Mouse (Mus musculus) lung, embryonic 16.5 days (tissue): ENCODE results near the gene Fstl1. TPM values are rescaled to one million over a fixed set of nuclear protein-coding genes. Genes with fewer than 3 reads are reported as not detected.

Experiments used
- ATAC-seq: fragments of 200-750 bp; cut with Nextera tagmentation; 2 replicates; pipeline ENCODE4 v1.8.0; 2017; ENCODE audit warnings: low read depth, mild to moderate bottlenecking, moderate library complexity
- H3K27ac ChIP-seq: fragments of 300-500 bp; sonication (generic); 2 replicates; pipeline ENCODE4 v1.5.1; 2014; ENCODE audit warnings: mild to moderate bottlenecking, control low read depth, low read length
- H3K27me3 ChIP-seq: fragments of 300-500 bp; sonication (generic); 2 replicates; pipeline ENCODE4 v1.6.1; 2014; ENCODE audit warnings: low read depth, low read length, mixed read lengths; ENCODE audit not compliant: control insufficient read depth, insufficient read depth
- H3K36me3 ChIP-seq: fragments of 300-500 bp; sonication (generic); 2 replicates; pipeline ENCODE4 v1.6.1; 2014; ENCODE audit warnings: low read length; ENCODE audit not compliant: control insufficient read depth, insufficient read depth
- H3K4me1 ChIP-seq: fragments of 300-500 bp; sonication (generic); replicated peaks from 2 replicates; pipeline ENCODE4 v1.6.1; 2014; ENCODE audit warnings: low read length, mixed read lengths; ENCODE audit not compliant: control insufficient read depth, insufficient read depth
- H3K4me2 ChIP-seq: fragments of 300-500 bp; sonication (generic); 2 replicates; pipeline ENCODE4 v1.6.1; 2014; ENCODE audit warnings: low read depth, low read length, control low read depth
- H3K4me3 ChIP-seq: fragments of 300-500 bp; sonication (generic); 2 replicates; pipeline ENCODE4 v1.5.1; 2014; ENCODE audit warnings: mild to moderate bottlenecking, low read length, control low read depth
- H3K9ac ChIP-seq: fragments of 300-500 bp; sonication (generic); 2 replicates; pipeline ENCODE4 v1.6.1; 2014; ENCODE audit warnings: low read length, control low read depth
- H3K9me3 ChIP-seq: fragments of 300-500 bp; sonication (generic); 2 replicates; pipeline ENCODE4 v1.6.1; 2016; ENCODE audit warnings: low read length; ENCODE audit not compliant: control insufficient read depth
- WGBS: fragments of 180-500 bp; shearing (Covaris S2); extraction: QIAGEN DNeasy Blood & Tissue Kit; methylation state at CpG from one replicate; pipeline ENCODE4 v1.1.7; 2014; 5-methylcytosine and 5-hydroxymethylcytosine counted together
- polyA plus RNA-seq: library from polyadenylated mRNA; unstranded; fragments of >200 nt; fragmentation: Nextera tagmentation; extraction: Ambion mirVana; gene quantifications from 2 replicates; pipeline ENCODE4 v1.2.1, GENCODE M21; 2015

The Fstl1 gene
- polyA plus RNA-seq, 1 experiment from 2014 or later = 617 TPM

DNA sequence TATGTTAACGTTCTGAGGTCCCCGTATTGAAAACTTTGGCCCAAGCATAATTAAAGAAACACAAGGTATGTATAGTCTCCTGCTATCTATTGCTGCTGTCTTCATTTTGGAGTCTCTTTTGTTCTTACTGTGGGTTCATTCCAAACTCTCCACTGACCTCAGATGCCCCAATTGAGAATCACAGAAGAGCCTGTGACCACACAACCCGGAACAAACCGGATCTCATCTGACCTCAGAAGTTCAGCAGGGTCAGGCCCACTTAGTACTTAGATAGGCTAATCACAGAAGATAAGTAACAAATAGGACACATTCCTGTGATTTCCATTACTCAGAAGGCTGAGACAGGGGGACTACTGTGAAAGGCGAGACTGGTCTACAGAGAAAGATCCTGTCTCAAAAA lies 77.9 kb downstream of the Fstl1 start:
- Histone ChIP-seq H3K27ac (no peak overlapping the region), H3K9me3 (no peaks in the 10 kb centered on the region), H3K4me1 (peaks cover 8% of the 10 kb centered on the region), H3K36me3 (no peaks in the 10 kb centered on the region), H3K27me3 (no peaks in the 10 kb centered on the region), H3K9ac (no peak overlapping the region), H3K4me2 (no peak overlapping the region), H3K4me3 (no peak overlapping the region)
- no peak for ATAC-seq
- 41% methylated on average over 5 of the region's 5 CpGs for WGBS

GRCm38 (mm10) chr16:37855583-37855982 lies 78.9 kb downstream of the Fstl1 start:
- WGBS = 36% methylated on average over 8 of the region's 8 CpGs
- Histone ChIP-seq H3K27ac (no peak overlapping the region), H3K36me3 (no peaks in the 10 kb centered on the region), H3K9me3 (no peaks in the 10 kb centered on the region), H3K27me3 (no peaks in the 10 kb centered on the region), H3K4me3 (no peak overlapping the region), H3K9ac (no peak overlapping the region), H3K4me1 (peaks cover 5% of the 10 kb centered on the region), H3K4me2 (no peak overlapping the region)
- no peak for ATAC-seq

DNA sequence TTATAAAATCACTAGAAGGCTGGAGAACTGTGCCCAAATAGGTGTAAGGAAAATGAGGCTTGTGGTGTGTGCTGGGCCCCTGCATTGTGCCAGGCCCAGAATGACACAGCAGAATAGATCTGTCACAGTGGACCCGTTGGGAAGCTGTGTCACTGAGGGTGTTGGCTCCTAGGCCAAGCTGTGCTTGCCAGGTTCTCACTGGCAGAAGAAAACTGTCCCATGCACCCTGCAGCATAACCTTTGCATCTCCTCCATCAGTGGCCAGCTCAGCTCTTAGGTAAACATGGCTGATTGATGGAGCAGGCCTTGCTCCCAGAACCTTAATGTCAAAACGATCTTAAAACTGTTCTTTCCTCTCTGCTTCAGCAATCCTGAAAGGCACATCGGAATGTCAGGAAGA lies 79.7 kb downstream of the Fstl1 start:
- Histone ChIP-seq H3K27me3 (no peaks in the 10 kb centered on the region), H3K36me3 (no peaks in the 10 kb centered on the region), H3K9me3 (no peaks in the 10 kb centered on the region), H3K4me1 (peaks cover 5% of the 10 kb centered on the region), H3K27ac (no peak overlapping the region), H3K4me3 (no peak overlapping the region), H3K9ac (no peak overlapping the region), H3K4me2 (no peak overlapping the region)
- no peak for ATAC-seq
- 18% methylated on average over 3 of the region's 3 CpGs for WGBS

DNA sequence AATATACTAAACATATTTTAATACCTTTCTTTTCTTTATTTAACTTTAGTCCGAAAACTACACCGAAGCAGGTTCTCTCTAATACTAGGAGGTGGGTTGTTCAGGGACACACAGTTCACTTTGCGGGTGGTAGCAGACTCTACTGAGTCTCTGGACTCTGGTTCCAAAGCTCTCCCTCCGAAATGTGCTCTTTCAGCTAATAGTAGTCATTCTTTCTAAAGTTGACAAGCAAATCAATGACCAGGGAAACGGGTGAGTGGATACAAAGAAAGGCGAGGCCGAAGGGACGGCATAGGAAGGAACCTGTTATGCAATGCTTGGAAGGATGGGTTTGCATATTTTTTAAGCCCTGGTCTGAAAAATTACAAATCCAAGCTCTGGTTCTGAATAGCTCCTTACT lies 80.8 kb downstream of the Fstl1 start:
- 80% methylated on average over 8 of the region's 8 CpGs for whole genome bisulfite sequencing
- ATAC-seq = no peak
- H3K27ac ChIP-seq = no peak overlapping the region

DNA sequence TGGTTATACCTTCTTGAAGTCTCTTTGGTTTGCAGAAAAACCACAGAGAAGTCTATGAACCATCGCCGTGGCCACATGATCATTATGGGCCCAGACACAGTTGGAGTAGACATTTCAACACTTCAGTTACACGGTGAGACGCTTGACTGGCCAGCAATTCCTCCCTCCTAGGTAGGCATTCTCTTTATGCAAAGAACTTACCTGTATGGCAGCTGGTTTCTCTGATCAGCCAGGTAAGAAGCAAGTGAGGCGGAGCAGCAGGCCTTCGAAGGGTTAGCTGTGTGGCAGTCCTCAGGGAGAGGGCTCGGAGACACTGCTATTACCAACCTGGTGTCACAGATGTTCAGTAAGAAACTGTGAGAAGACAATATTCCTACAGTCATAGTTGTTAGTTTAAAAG lies 83.5 kb downstream of the Fstl1 start:
- 73% methylated on average over 7 of the region's 7 CpGs for WGBS
- H3K27me3 ChIP-seq = no peaks in the 10 kb centered on the region
- no peak for ATAC-seq

More for the DNA sequence above, 80.8 kb downstream of the Fstl1 start:
- no peaks in the 10 kb centered on the region; the same call in 1 of the 2 replicates for H3K4me1 ChIP-seq
- H3K36me3 ChIP-seq = no peaks in the 10 kb centered on the region
- no peak overlapping the region for H3K4me2 ChIP-seq
- no peak overlapping the region for H3K9ac ChIP-seq
- no peaks in the 10 kb centered on the region for H3K9me3 ChIP-seq
- H3K4me3 ChIP-seq = no peak overlapping the region
- no peaks in the 10 kb centered on the region for H3K27me3 ChIP-seq

DNA sequence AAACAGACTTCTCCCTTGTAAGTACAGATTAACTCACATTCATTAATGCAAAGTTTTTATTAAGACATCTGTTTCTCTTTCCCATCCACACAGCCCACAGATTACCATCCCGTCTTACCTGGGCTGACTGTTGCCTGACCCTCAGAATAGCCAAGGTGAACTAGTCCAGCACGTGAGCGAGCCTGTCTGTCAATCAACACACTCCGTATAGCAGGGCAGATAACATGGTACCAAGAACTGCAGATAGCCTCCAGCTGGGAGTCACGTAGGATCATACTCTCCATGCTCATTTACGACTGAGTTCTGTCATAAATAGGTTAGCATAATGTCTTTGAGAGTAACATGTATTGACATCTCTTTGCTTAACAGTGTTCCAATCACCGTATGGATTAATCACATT lies 84.4 kb downstream of the Fstl1 start, which contains the start of gene Gm36028:
TSS of gene Gm36028 (minus strand) at position 118 of the 400 bp plus-strand sequence.
- WGBS = 75% methylated on average over 7 of the region's 7 CpGs
- ATAC-seq = no peak
- Histone ChIP-seq H3K4me2 (no peak within 1 kb of the TSS), H3K4me1 (no peaks in the 10 kb centered on the region), H3K27me3 (no peaks in the 10 kb centered on the region), H3K36me3 (no peaks in the 10 kb centered on the region), H3K9ac (no peak within 1 kb of the TSS), H3K27ac (no peak within 1 kb of the TSS), H3K9me3 (no peaks in the 10 kb centered on the region), H3K4me3 (no peak within 1 kb of the TSS)

More for the DNA sequence above, 83.5 kb downstream of the Fstl1 start:
- H3K36me3 ChIP-seq = no peaks in the 10 kb centered on the region
- no peaks in the 10 kb centered on the region for H3K4me1 ChIP-seq
- no peak overlapping the region for H3K27ac ChIP-seq
- H3K9me3 ChIP-seq = no peaks in the 10 kb centered on the region
- H3K4me2 ChIP-seq = no peak overlapping the region
- no peak overlapping the region for H3K9ac ChIP-seq
- no peak overlapping the region for H3K4me3 ChIP-seq

GRCm38 (mm10) chr16:37863876-37864275 lies 87.2 kb downstream of the Fstl1 start:
- Histone ChIP-seq H3K9ac (no peak overlapping the region), H3K9me3 (no peaks in the 10 kb centered on the region), H3K27ac (no peak overlapping the region), H3K4me2 (no peak overlapping the region), H3K4me3 (no peak overlapping the region), H3K4me1 (peaks cover 6% of the 10 kb centered on the region; the same call in 1 of the 2 replicates), H3K36me3 (no peaks in the 10 kb centered on the region), H3K27me3 (no peaks in the 10 kb centered on the region)
- whole genome bisulfite sequencing = 64% methylated on average over 3 of the region's 3 CpGs
- no peak for ATAC-seq

GRCm38 (mm10) chr16:37865841-37866240 lies 89.2 kb downstream of the Fstl1 start:
- no peak overlapping the region for H3K4me2 ChIP-seq
- H3K4me3 ChIP-seq = no peak overlapping the region
- no peaks in the 10 kb centered on the region for H3K36me3 ChIP-seq
- no peaks in the 10 kb centered on the region for H3K27me3 ChIP-seq
- H3K9me3 ChIP-seq = no peaks in the 10 kb centered on the region
- no peak overlapping the region for H3K9ac ChIP-seq
- H3K4me1 ChIP-seq = peaks cover 14% of the 10 kb centered on the region
- WGBS = 71% methylated on average over 9 of the region's 9 CpGs
- H3K27ac ChIP-seq = no peak overlapping the region
- no peak for ATAC-seq

- under 1% methylated on average over 61 of the region's 86 CpGs for WGBS
- peak within 1 kb of the TSS; percentile 99 for H3K9ac ChIP-seq
These were observed 91.3 kb downstream of the Fstl1 start, which contains the start of gene Lrrc58 for GRCm38 (mm10) chr16:37867791-37868505. Gene Lrrc58 (plus strand): TSS chr16:37868389.

More at GRCm38 (mm10) chr16:37867791-37868505, 91.3 kb downstream of the Fstl1 start, which contains the start of gene Lrrc58:
- Histone ChIP-seq H3K36me3 (no peaks in the 10 kb centered on the region), H3K27ac (peak within 1 kb of the TSS; percentile 98), H3K9me3 (no peaks in the 10 kb centered on the region), H3K4me1 (peaks cover 22% of the 10 kb centered on the region), H3K4me3 (peak within 1 kb of the TSS; percentile 99), H3K27me3 (no peaks in the 10 kb centered on the region), H3K4me2 (peak within 1 kb of the TSS; percentile 77)
- ATAC-seq = peak; percentile 96
